Mouse (Mus musculus) kidney, embryonic 16.5 days (tissue): ENCODE data around the gene Itpr3. TPM values are rescaled to one million over a fixed set of nuclear protein-coding genes. Genes with fewer than 3 reads are reported as not detected.

Experiments
- ATAC-seq: fragments of 200-750 bp; cut with Nextera tagmentation; 2 replicates; pipeline ENCODE4 v1.8.0; 2017; ENCODE audit warnings: moderate TSS enrichment; ENCODE audit not compliant: low FRiP score, low TSS enrichment
- H3K27ac ChIP-seq: fragments of 300-500 bp; sonication (generic); 2 replicates; pipeline ENCODE4 v1.5.1; 2014; ENCODE audit warnings: low read length
- H3K27me3 ChIP-seq: fragments of 300-500 bp; sonication (generic); 2 replicates; pipeline ENCODE4 v1.6.1; 2014; ENCODE audit warnings: low read length, control low read depth, mixed read lengths; ENCODE audit not compliant: insufficient read depth
- H3K36me3 ChIP-seq: fragments of 300-500 bp; sonication (generic); 2 replicates; pipeline ENCODE4 v1.6.1; 2014; ENCODE audit warnings: low read length, control low read depth, mixed read lengths; ENCODE audit not compliant: insufficient read depth
- H3K4me1 ChIP-seq: fragments of 300-500 bp; sonication (generic); 2 replicates; pipeline ENCODE4 v1.6.1; 2014; ENCODE audit warnings: low read length, control low read depth, mixed read lengths; ENCODE audit not compliant: insufficient read depth
- H3K4me2 ChIP-seq: fragments of 300-500 bp; sonication (generic); replicated peaks from 2 replicates; pipeline ENCODE4 v1.6.1; 2014; ENCODE audit warnings: low read depth, low read length
- H3K4me3 ChIP-seq: fragments of 300-500 bp; sonication (generic); 2 replicates; pipeline ENCODE4 v1.5.1; 2014; ENCODE audit warnings: mild to moderate bottlenecking, low read length
- H3K9ac ChIP-seq: fragments of 300-500 bp; sonication (generic); replicated peaks from 2 replicates; pipeline ENCODE4 v1.6.1; 2014; ENCODE audit warnings: low read length
- H3K9me3 ChIP-seq: fragments of 300-500 bp; sonication (generic); 2 replicates; pipeline ENCODE4 v1.6.1; 2016; ENCODE audit warnings: low read length, control low read depth
- WGBS: fragments of 180-500 bp; shearing (Covaris S2); extraction: QIAGEN DNeasy Blood & Tissue Kit; methylation state at CpG from one replicate; pipeline ENCODE4 v1.1.7; 2014; 5-methylcytosine and 5-hydroxymethylcytosine counted together
- polyA plus RNA-seq: library from polyadenylated mRNA; unstranded; fragments of >200 nt; fragmentation: Nextera tagmentation; extraction: Ambion mirVana; gene quantifications from 2 replicates; pipeline ENCODE4 v1.2.1, GENCODE M21; 2015

Itpr3 gene
- polyA plus RNA-seq, 1 experiment from 2014 or later, result 9.3 TPM

- peaks cover 15% of the 10 kb centered on the region for H3K4me1 ChIP-seq
- H3K27me3 ChIP-seq, result no peaks in the 10 kb centered on the region
- H3K9me3 ChIP-seq, result peaks cover 7% of the 10 kb centered on the region; the same call in 1 of the 2 replicates
- peak overlapping the region; percentile 73; the same call in 1 of the 2 replicates for H3K27ac ChIP-seq
- peaks cover 10% of the 10 kb centered on the region; the same call in 1 of the 2 replicates for H3K36me3 ChIP-seq
- ATAC-seq, result no peak
- WGBS, result 72% methylated on average over 17 of the region's 17 CpGs
- H3K4me3 ChIP-seq, result no peak overlapping the region
- no peak overlapping the region for H3K4me2 ChIP-seq
- H3K9ac ChIP-seq, result no peak overlapping the region
Measured at GRCm38 (mm10) chr17:27074849-27075745, 18.0 kb downstream of the Itpr3 start.

- peaks cover 22% of the 10 kb centered on the region for H3K4me1 ChIP-seq
- H3K4me3 ChIP-seq, result no peak overlapping the region
- ATAC-seq, result no peak
- peaks cover 10% of the 10 kb centered on the region; the same call in 1 of the 2 replicates for H3K36me3 ChIP-seq
- H3K27me3 ChIP-seq, result no peaks in the 10 kb centered on the region
- no peak overlapping the region for H3K27ac ChIP-seq
- H3K9ac ChIP-seq, result no peak overlapping the region
- peaks cover 7% of the 10 kb centered on the region; the same call in 1 of the 2 replicates for H3K9me3 ChIP-seq
- WGBS, result 95% methylated on average over 7 of the region's 7 CpGs
- H3K4me2 ChIP-seq, result no peak overlapping the region
Measured at GRCm38 (mm10) chr17:27077133-27077532, 20.0 kb downstream of the Itpr3 start.

DNA sequence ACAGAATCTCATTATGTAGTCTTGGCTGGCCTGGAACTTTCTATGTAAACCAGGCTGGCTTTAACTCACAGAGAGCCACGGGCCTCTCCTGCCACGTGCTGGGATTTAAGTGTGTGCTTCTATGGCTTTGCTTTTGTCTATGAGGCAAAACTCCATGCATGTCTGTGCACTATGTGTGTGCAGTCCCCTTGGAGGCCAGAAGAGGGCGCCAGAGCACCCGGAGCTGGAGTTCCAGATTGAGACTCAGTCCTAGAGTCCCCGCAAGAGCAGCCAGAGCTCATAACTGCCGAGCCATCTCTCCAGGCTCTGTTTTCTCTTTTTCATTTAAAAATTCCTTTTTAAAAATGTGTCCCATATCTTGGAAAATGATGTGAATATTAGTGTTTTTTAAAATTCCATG lies 20.8 kb downstream of the Itpr3 start:
- no peak overlapping the region for H3K27ac ChIP-seq
- H3K9ac ChIP-seq, result no peak overlapping the region
- ATAC-seq, result no peak
- peaks cover 26% of the 10 kb centered on the region for H3K4me1 ChIP-seq
- H3K9me3 ChIP-seq, result peaks cover 7% of the 10 kb centered on the region; the same call in 1 of the 2 replicates
- no peak overlapping the region for H3K4me3 ChIP-seq
- WGBS, result 85% methylated on average over 6 of the region's 6 CpGs
- no peaks in the 10 kb centered on the region for H3K27me3 ChIP-seq
- no peak overlapping the region for H3K4me2 ChIP-seq
- H3K36me3 ChIP-seq, result peaks cover 10% of the 10 kb centered on the region; the same call in 1 of the 2 replicates

DNA sequence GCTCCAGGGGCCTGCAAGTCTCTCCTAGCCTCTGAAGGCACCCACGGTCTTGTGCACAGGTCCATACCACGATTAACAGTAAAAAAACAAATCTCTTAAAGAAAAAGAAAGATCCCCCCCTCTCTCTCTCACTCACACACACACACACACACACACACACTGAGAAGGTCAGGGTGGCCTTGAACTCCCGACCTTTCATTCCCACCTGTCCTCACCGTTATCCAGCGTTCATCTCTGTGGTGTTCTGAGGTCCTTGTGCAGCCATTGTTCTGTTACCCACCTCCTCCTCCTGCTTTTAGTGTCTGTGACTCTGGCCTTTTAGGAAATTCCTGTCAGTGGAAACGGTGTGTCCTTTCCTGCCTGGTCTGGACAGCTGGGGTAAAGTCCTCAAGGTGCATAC lies 21.4 kb downstream of the Itpr3 start:
- no peak for ATAC-seq
- Histone ChIP-seq H3K27ac (no peak overlapping the region), H3K36me3 (peaks cover 10% of the 10 kb centered on the region; the same call in 1 of the 2 replicates), H3K9ac (no peak overlapping the region), H3K4me3 (no peak overlapping the region), H3K27me3 (no peaks in the 10 kb centered on the region), H3K4me1 (peaks cover 27% of the 10 kb centered on the region), H3K9me3 (peaks cover 7% of the 10 kb centered on the region; the same call in 1 of the 2 replicates), H3K4me2 (no peak overlapping the region)
- WGBS, result 75% methylated on average over 6 of the region's 6 CpGs

- H3K27ac ChIP-seq, result peak overlapping the region; percentile 61
- 79% methylated on average over 5 of the region's 5 CpGs for WGBS
- ATAC-seq, result no peak
- no peak overlapping the region for H3K4me3 ChIP-seq
- H3K36me3 ChIP-seq, result peaks cover 9% of the 10 kb centered on the region; the same call in 1 of the 2 replicates
- no peak overlapping the region for H3K9ac ChIP-seq
- no peaks in the 10 kb centered on the region for H3K27me3 ChIP-seq
- peaks cover 7% of the 10 kb centered on the region; the same call in 1 of the 2 replicates for H3K9me3 ChIP-seq
- no peak overlapping the region for H3K4me2 ChIP-seq
- peaks cover 19% of the 10 kb centered on the region for H3K4me1 ChIP-seq
Measured at GRCm38 (mm10) chr17:27081868-27082267, 24.8 kb downstream of the Itpr3 start.

GRCm38 (mm10) chr17:27082796-27083195 lies 25.7 kb downstream of the Itpr3 start:
- ATAC-seq, result no peak
- WGBS, result 50% methylated on average over 8 of the region's 8 CpGs
- H3K4me3 ChIP-seq, result no peak overlapping the region
- H3K36me3 ChIP-seq, result peaks cover 2% of the 10 kb centered on the region; the same call in 1 of the 2 replicates
- peaks cover 19% of the 10 kb centered on the region for H3K4me1 ChIP-seq
- H3K9me3 ChIP-seq, result peaks cover 2% of the 10 kb centered on the region; the same call in 1 of the 2 replicates
- no peak overlapping the region for H3K9ac ChIP-seq
- no peak overlapping the region for H3K4me2 ChIP-seq
- H3K27me3 ChIP-seq, result no peaks in the 10 kb centered on the region
- 0 out of 2 replicates have a peak overlapping the region, but pooled peaks have one; percentile 37 for H3K27ac ChIP-seq

DNA sequence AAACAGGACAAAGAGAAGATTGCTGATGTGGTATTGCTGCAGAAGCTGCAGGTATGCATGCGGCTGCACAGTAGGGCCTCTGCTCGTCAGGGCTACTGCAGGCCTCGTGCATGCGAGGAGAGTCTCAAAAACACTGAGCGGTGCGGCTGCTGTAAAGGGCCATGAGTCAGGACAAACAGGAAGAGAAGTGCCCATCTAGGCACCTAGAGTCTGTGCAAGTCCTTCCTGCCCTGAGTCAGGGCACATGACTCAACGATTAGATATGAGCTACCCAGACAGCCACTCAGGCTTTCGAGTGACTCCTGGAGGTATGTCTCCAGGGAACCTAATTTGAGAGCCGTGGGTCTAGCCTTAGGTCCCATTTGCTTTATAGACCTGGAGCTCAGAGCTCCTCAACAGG lies 26.5 kb downstream of the Itpr3 start:
- Histone ChIP-seq H3K27ac (no peak overlapping the region), H3K9ac (no peak overlapping the region), H3K4me2 (no peak overlapping the region), H3K36me3 (no peaks in the 10 kb centered on the region), H3K9me3 (no peaks in the 10 kb centered on the region), H3K4me1 (peaks cover 19% of the 10 kb centered on the region), H3K4me3 (no peak overlapping the region), H3K27me3 (no peaks in the 10 kb centered on the region)
- 78% methylated on average over 9 of the region's 9 CpGs for WGBS
- no peak for ATAC-seq

GRCm38 (mm10) chr17:27085676-27086075 lies 28.6 kb downstream of the Itpr3 start:
- H3K9ac ChIP-seq, result no peak overlapping the region
- no peak for ATAC-seq

DNA sequence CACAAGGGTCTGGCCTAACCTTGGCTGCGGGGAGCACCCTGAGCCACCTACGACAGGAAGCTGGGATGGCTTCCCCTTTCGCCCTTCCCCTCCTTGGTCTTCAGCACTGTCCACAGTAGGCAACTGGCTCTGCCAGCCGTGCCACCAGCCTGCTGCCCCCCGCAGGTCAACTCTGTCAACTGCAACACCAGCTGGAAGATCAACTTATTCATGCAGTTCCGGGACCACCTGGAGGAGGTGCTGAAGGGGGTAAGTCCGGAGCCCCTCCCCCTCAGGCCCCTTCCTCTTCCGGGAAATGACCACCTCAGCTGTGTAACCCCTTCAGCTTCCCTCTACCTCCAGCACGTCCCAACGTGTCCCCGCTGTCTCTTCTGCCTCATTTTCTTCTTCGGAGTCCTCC lies 30.3 kb downstream of the Itpr3 start:
- Histone ChIP-seq H3K36me3 (peaks cover 13% of the 10 kb centered on the region), H3K9me3 (no peaks in the 10 kb centered on the region), H3K9ac (no peak overlapping the region), H3K4me3 (no peak overlapping the region), H3K4me2 (no peak overlapping the region), H3K27me3 (no peaks in the 10 kb centered on the region), H3K27ac (no peak overlapping the region), H3K4me1 (0 out of 2 replicates have a peak, but pooled peaks cover 10% of the 10 kb centered on the region)
- 33% methylated on average over 12 of the region's 12 CpGs for WGBS
- ATAC-seq, result peak; percentile 33; the same call in 1 of the 2 replicates

More at GRCm38 (mm10) chr17:27085676-27086075, 28.6 kb downstream of the Itpr3 start:
- peaks cover 6% of the 10 kb centered on the region; the same call in 1 of the 2 replicates for H3K36me3 ChIP-seq
- H3K27ac ChIP-seq, result no peak overlapping the region
- WGBS, result 69% methylated on average over 2 of the region's 2 CpGs
- no peak overlapping the region for H3K4me2 ChIP-seq
- H3K4me1 ChIP-seq, result peaks cover 14% of the 10 kb centered on the region
- no peaks in the 10 kb centered on the region for H3K9me3 ChIP-seq
- H3K27me3 ChIP-seq, result no peaks in the 10 kb centered on the region
- H3K4me3 ChIP-seq, result no peak overlapping the region

GRCm38 (mm10) chr17:27090068-27090467 lies 33.0 kb downstream of the Itpr3 start:
- no peaks in the 10 kb centered on the region for H3K9me3 ChIP-seq
- no peaks in the 10 kb centered on the region for H3K4me1 ChIP-seq
- no peaks in the 10 kb centered on the region for H3K27me3 ChIP-seq
- H3K9ac ChIP-seq, result no peak overlapping the region
- ATAC-seq, result no peak
- H3K27ac ChIP-seq, result no peak overlapping the region
- WGBS, result 69% methylated on average over 9 of the region's 9 CpGs
- H3K4me2 ChIP-seq, result no peak overlapping the region
- H3K4me3 ChIP-seq, result no peak overlapping the region
- peaks cover 17% of the 10 kb centered on the region for H3K36me3 ChIP-seq
